ENCODE assay signal across 8 mouse cellular contexts in the genomic region with DNA sequence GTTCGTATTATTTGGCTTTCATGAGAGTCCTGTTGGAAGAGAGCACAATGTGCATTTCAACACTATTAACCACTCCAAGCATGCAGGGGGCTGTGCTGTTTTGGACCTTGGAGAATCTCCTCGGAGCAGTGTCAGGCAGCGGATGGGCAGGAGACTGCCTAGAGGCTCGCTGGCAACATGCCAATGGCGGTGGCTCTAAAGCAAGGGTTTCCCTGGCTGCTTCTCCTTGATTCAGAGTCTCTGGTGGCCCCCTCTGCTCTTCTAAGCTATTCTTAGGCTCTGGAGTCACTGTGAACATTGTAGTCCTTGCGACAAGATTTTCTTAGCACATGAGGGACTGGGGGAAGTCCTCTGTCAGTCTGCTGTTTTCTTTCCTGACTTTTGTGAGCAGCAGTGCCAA. TPM values are rescaled to one million over a fixed set of nuclear protein-coding genes. Genes with fewer than 3 reads are reported as not detected.
A peak's percentile ranks its signal among the peaks of the same experiment; 100 is the strongest.
DNase-seq lines count a peak whose midpoint lies in the region; ATAC-seq lines count a peak whose summit lies in the region.

No protein-coding gene starts in this region.

- DNase-seq in adrenal gland, adult (ENCODE audit: inconsistent age in 2 of 2, low spot score in 1 of 2), result peak; percentile 20 to 54
- DNase-seq in adrenal gland, postnatal 4 days (ENCODE audit: low spot score in 2 of 2), result no peak
- peak; percentile 45 to 50 for DNase-seq in right cerebral cortex, postnatal 10 days (ENCODE audit: low spot score in 2 of 2)
- no peak for DNase-seq in right cerebral cortex, adult 2 months (ENCODE audit: low spot score in 2 of 2)
- peak; percentile 80 for DNase-seq in midbrain, embryonic 14.5 days
- DNase-seq in adipocyte (ENCODE audit: low spot score), result no peak
- no peak for DNase-seq in spleen, postnatal 14 days (ENCODE audit: low spot score in 2 of 2)

- no peaks in the 10 kb centered on the region for H3K27me3 ChIP-seq in intestine, embryonic 15.5 days (replicated peaks)
- H3K27me3 ChIP-seq in midbrain, embryonic 14.5 days (ENCODE audit: control insufficient read depth, insufficient read depth, low read length), result no peaks in the 10 kb centered on the region

- ATAC-seq in intestine, embryonic 15.5 days, result peak; percentile 64
- peak; percentile 55; the same call in 1 of the 2 replicates for ATAC-seq in midbrain, embryonic 14.5 days (ENCODE audit: low FRiP score, low TSS enrichment)

- H3K4me2 ChIP-seq in intestine, embryonic 15.5 days (replicated peaks), result 0 out of 2 replicates have a peak overlapping the region, but pooled peaks have one; percentile 25
- H3K4me2 ChIP-seq in midbrain, embryonic 14.5 days (ENCODE audit: low read length), result no peak overlapping the region

- H3K9ac ChIP-seq in intestine, embryonic 15.5 days, result no peak overlapping the region
- H3K9ac ChIP-seq in midbrain, embryonic 14.5 days (replicated peaks; ENCODE audit: low read length), result no peak overlapping the region

- H3K27ac ChIP-seq in intestine, embryonic 15.5 days, result peak overlapping the region; percentile 86
- H3K27ac ChIP-seq in midbrain, embryonic 14.5 days (replicated peaks; ENCODE audit: low read depth, low read length), result peak overlapping the region; percentile 61; the same call in 1 of the 2 replicates

- WGBS in intestine, embryonic 15.5 days, result 35% methylated on average over 6 of the region's 6 CpGs
- WGBS in midbrain, embryonic 14.5 days, result 40% methylated on average over 6 of the region's 6 CpGs

- H3K9me3 ChIP-seq in intestine, embryonic 15.5 days, result no peaks in the 10 kb centered on the region
- no peaks in the 10 kb centered on the region for H3K9me3 ChIP-seq in midbrain, embryonic 14.5 days (ENCODE audit: control insufficient read depth, low read length)

- H3K4me3 ChIP-seq in intestine, embryonic 15.5 days (replicated peaks), result no peak overlapping the region
- H3K4me3 ChIP-seq in midbrain, embryonic 14.5 days (replicated peaks; ENCODE audit: low read depth, low read length), result no peak overlapping the region

- H3K4me1 ChIP-seq in intestine, embryonic 15.5 days (replicated peaks), result peaks cover 44% of the 10 kb centered on the region
- peaks cover 34% of the 10 kb centered on the region for H3K4me1 ChIP-seq in midbrain, embryonic 14.5 days (ENCODE audit: control insufficient read depth, insufficient read depth, low read length)

- H3K36me3 ChIP-seq in intestine, embryonic 15.5 days, result peaks cover 6% of the 10 kb centered on the region; the same call in 1 of the 2 replicates
- 0 out of 2 replicates have a peak, but pooled peaks cover 7% of the 10 kb centered on the region for H3K36me3 ChIP-seq in midbrain, embryonic 14.5 days (ENCODE audit: control insufficient read depth, insufficient read depth, low read length)

RNA-seq across cellular contexts. Expression of a gene that starts 33.5 kb away (rescaled TPM):
- 10 to 100 TPM; 18.7 to 22.7 TPM for total RNA-seq in adrenal gland, postnatal 4 days (2021)
- 20.1 and 20.6 TPM in 2 replicates for polyA plus RNA-seq in intestine, embryonic 15.5 days (2015; fragmentation: Nextera tagmentation; extraction: Ambion mirVana)
- 29.5 and 39.8 TPM in 2 replicates for polyA plus RNA-seq in midbrain, embryonic 14.5 days (2014; fragmentation: Nextera tagmentation; extraction: Ambion mirVana)

Comparison
In these comparisons a context has a peak if more than half of its experiments do, and no peak if none do; other contexts are left out.
1. DNase-seq: peak in adrenal gland, adult (2 of 2), right cerebral cortex, postnatal 10 days (2 of 2) and midbrain, embryonic 14.5 days (single experiment); none in adrenal gland, postnatal 4 days (0 of 2), right cerebral cortex, adult 2 months (0 of 2), adipocyte (single experiment) and spleen, postnatal 14 days (0 of 2).